Mouse (Mus musculus): ENCODE measurements around the gene Capn11. TPM values are rescaled to one million over a fixed set of nuclear protein-coding genes. Genes with fewer than 3 reads are reported as not detected.

Capn11 gene
- total and polyA plus RNA-seq, 2 experiments, result 0.02 TPM; not detected in 1

DNA sequence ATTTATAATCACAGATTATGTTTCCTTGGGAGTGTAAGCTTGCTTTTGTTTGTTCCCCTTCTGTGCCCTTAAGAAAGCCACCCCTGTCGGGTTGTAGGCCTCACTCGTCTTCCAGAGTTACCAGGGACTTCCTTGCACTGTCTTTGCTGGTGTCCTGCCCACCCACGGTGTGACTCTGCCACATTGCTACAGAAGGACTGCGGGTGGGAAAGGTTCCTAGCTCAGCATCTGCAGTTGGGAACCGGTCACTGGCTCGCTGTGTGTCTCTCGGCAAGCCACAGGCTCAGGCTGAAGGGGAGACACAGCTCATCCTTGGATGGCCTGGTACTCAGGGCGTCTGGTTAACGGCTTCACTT lies 42.1 kb upstream of the Capn11 start:
- no peak for DNase-seq (ENCODE audit: extremely low read depth, low read depth, low spot score)
- no peaks in the 10 kb centered on the region for H3K27me3 ChIP-seq (ENCODE audit: control insufficient read depth, insufficient read depth, low read length)
- peaks cover 38% of the 10 kb centered on the region for H3K4me1 ChIP-seq (ENCODE audit: control insufficient read depth, insufficient read depth, low read length)
- 0 out of 2 replicates have a peak, but pooled peaks cover 3% of the 10 kb centered on the region for H3K79me2 ChIP-seq (ENCODE audit: control insufficient read depth, insufficient read depth, low read length)
- TF ChIP-seq CTCF (IDR thresholded peaks at IDR 0.05; ENCODE audit: low read depth, low read length), result no peak
- no peak for TF ChIP-seq POLR2A (IDR thresholded peaks at IDR 0.05; ENCODE audit: extremely low read depth, insufficient read depth, low read length)
- no peak overlapping the region for H3K4me3 ChIP-seq (ENCODE audit: insufficient read depth, low read depth, low read length)
- H3K36me3 ChIP-seq (ENCODE audit: control insufficient read depth, insufficient read depth, low read length), result peaks cover 3% of the 10 kb centered on the region; the same call in 1 of the 2 replicates
- H3K27ac ChIP-seq (replicated peaks; ENCODE audit: insufficient read depth, low read depth, low read length), result peak overlapping the region; percentile 84
- H3K9ac ChIP-seq (ENCODE audit: low read depth, low read length), result peak overlapping the region; percentile 53
- 52% methylated on average over 9 of the region's 9 CpGs for WGBS

DNA sequence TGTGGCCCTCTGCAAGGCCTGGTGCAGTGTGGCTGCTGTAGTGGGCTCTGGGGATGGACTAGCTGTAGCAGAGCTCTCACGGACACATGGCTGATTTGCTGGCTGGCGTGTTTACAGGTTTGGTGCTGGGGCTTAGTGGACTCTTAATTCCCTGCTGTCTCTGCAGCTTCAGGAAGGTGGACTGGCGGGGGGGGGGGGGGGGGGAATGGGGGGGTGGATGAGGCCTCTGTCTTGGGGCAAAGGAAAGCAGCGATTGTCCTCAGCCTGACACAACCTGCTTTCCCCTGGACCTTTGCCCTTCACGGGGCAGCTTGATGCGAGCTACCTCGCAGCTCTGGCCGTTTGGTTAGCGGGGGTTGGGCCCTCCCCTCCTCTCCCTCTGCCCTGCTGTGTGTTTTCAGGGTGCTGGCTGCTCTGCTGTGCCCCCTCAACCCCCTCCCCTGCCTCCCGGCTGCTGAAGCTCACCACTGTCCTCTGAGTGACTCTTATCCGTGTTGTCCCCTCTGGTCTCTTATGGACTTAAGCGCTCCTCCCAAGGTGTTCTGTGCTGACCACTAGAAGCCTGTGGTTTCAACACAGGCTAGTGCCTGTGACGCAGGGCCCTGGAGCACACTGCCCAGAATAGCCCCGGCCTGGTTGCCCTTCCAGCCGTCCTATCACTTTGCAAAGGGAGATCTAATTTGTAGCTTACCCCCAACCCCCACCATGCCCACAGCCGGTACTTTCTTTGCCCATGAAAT lies 41.5 kb upstream of the Capn11 start:
- TF ChIP-seq CTCF (IDR thresholded peaks at IDR 0.05; ENCODE audit: low read depth, low read length) (no peak), POLR2A (IDR thresholded peaks at IDR 0.05; ENCODE audit: extremely low read depth, insufficient read depth, low read length) (no peak)
- peak; percentile 84 for DNase-seq (ENCODE audit: extremely low read depth, low read depth, low spot score)
- peaks cover 34% of the 10 kb centered on the region for H3K4me1 ChIP-seq (ENCODE audit: control insufficient read depth, insufficient read depth, low read length)
- peaks cover 3% of the 10 kb centered on the region; the same call in 1 of the 2 replicates for H3K36me3 ChIP-seq (ENCODE audit: control insufficient read depth, insufficient read depth, low read length)
- peak overlapping the region; percentile 66 for H3K9ac ChIP-seq (ENCODE audit: low read depth, low read length)
- no peaks in the 10 kb centered on the region for H3K27me3 ChIP-seq (ENCODE audit: control insufficient read depth, insufficient read depth, low read length)
- 23% methylated on average over 9 of the region's 16 CpGs for WGBS
- peak overlapping the region; percentile 50; the same call in 1 of the 2 replicates for H3K4me3 ChIP-seq (ENCODE audit: insufficient read depth, low read depth, low read length)
- H3K27ac ChIP-seq (replicated peaks; ENCODE audit: insufficient read depth, low read depth, low read length), result peak overlapping the region; percentile 86
- peaks cover 4% of the 10 kb centered on the region; the same call in 1 of the 2 replicates for H3K79me2 ChIP-seq (ENCODE audit: control insufficient read depth, insufficient read depth, low read length)

GRCm38 (mm10) chr17:45699039-45699740 lies 40.1 kb upstream of the Capn11 start:
- Histone ChIP-seq H3K4me3 (ENCODE audit: insufficient read depth, low read depth, low read length) (no peak overlapping the region), H3K9ac (ENCODE audit: low read depth, low read length) (peak overlapping the region; percentile 11; the same call in 1 of the 2 replicates), H3K4me1 (ENCODE audit: control insufficient read depth, insufficient read depth, low read length) (peaks cover 42% of the 10 kb centered on the region), H3K27me3 (ENCODE audit: control insufficient read depth, insufficient read depth, low read length) (no peaks in the 10 kb centered on the region), H3K27ac (replicated peaks; ENCODE audit: insufficient read depth, low read depth, low read length) (peak overlapping the region; percentile 86), H3K79me2 (ENCODE audit: control insufficient read depth, insufficient read depth, low read length) (peaks cover 13% of the 10 kb centered on the region; the same call in 1 of the 2 replicates), H3K36me3 (ENCODE audit: control insufficient read depth, insufficient read depth, low read length) (peaks cover 3% of the 10 kb centered on the region; the same call in 1 of the 2 replicates)
- WGBS, result 52% methylated on average over 3 of the region's 3 CpGs
- no peak for TF ChIP-seq CTCF (IDR thresholded peaks at IDR 0.05; ENCODE audit: low read depth, low read length)
- no peak for TF ChIP-seq POLR2A (IDR thresholded peaks at IDR 0.05; ENCODE audit: extremely low read depth, insufficient read depth, low read length)
- DNase-seq (ENCODE audit: extremely low read depth, low read depth, low spot score), result peak; percentile 66

DNA sequence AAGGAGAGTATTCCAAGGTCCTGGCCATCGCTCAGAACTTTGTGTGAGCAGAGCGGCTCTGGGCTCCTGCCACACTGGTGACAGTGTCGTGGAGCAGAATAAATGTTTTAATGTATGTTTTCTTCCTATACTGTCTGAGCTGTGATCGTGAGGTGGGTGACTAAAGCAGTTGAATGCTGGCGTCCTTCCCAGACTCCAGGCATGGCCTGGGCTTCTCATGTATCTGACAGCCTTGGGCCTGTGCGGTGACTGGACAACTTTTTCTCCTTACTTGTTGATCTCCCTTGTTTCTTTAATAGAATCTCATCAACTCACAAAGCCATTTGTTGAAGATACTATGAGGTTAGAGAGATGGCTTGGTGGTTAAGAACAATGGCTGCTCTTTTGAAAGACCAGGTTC lies 39.2 kb upstream of the Capn11 start:
- WGBS, result 83% methylated on average over 6 of the region's 6 CpGs
- Histone ChIP-seq H3K79me2 (ENCODE audit: control insufficient read depth, insufficient read depth, low read length) (peaks cover 13% of the 10 kb centered on the region; the same call in 1 of the 2 replicates), H3K27ac (replicated peaks; ENCODE audit: insufficient read depth, low read depth, low read length) (no peak overlapping the region), H3K4me1 (ENCODE audit: control insufficient read depth, insufficient read depth, low read length) (peaks cover 49% of the 10 kb centered on the region), H3K27me3 (ENCODE audit: control insufficient read depth, insufficient read depth, low read length) (no peaks in the 10 kb centered on the region), H3K4me3 (ENCODE audit: insufficient read depth, low read depth, low read length) (no peak overlapping the region), H3K36me3 (ENCODE audit: control insufficient read depth, insufficient read depth, low read length) (peaks cover 3% of the 10 kb centered on the region; the same call in 1 of the 2 replicates), H3K9ac (ENCODE audit: low read depth, low read length) (no peak overlapping the region)
- no peak for DNase-seq (ENCODE audit: extremely low read depth, low read depth, low spot score)
- TF ChIP-seq POLR2A (IDR thresholded peaks at IDR 0.05; ENCODE audit: extremely low read depth, insufficient read depth, low read length) (no peak), CTCF (IDR thresholded peaks at IDR 0.05; ENCODE audit: low read depth, low read length) (no peak)

- WGBS, result 97% methylated on average over 9 of the region's 9 CpGs
- Histone ChIP-seq H3K4me1 (ENCODE audit: control insufficient read depth, insufficient read depth, low read length) (peaks cover 58% of the 10 kb centered on the region), H3K4me3 (ENCODE audit: insufficient read depth, low read depth, low read length) (no peak overlapping the region), H3K79me2 (ENCODE audit: control insufficient read depth, insufficient read depth, low read length) (peaks cover 20% of the 10 kb centered on the region; the same call in 1 of the 2 replicates), H3K9ac (ENCODE audit: low read depth, low read length) (no peak overlapping the region), H3K27ac (replicated peaks; ENCODE audit: insufficient read depth, low read depth, low read length) (no peak overlapping the region), H3K36me3 (ENCODE audit: control insufficient read depth, insufficient read depth, low read length) (peaks cover 3% of the 10 kb centered on the region; the same call in 1 of the 2 replicates), H3K27me3 (ENCODE audit: control insufficient read depth, insufficient read depth, low read length) (no peaks in the 10 kb centered on the region)
- TF ChIP-seq POLR2A (IDR thresholded peaks at IDR 0.05; ENCODE audit: extremely low read depth, insufficient read depth, low read length), result no peak
- TF ChIP-seq CTCF (IDR thresholded peaks at IDR 0.05; ENCODE audit: low read depth, low read length), result no peak
- DNase-seq (ENCODE audit: extremely low read depth, low read depth, low spot score), result no peak
These were observed 37.9 kb upstream of the Capn11 start for GRCm38 (mm10) chr17:45696981-45697380.
